Mouse (Mus musculus): ENCODE measurements at regions not wholly inside any gene's neighbourhood (a gene's known extent, or its start where the extent isn't known, plus 50 kb on each side); places are given as distances from the start of the nearest gene placed in this dataset.

DNA sequence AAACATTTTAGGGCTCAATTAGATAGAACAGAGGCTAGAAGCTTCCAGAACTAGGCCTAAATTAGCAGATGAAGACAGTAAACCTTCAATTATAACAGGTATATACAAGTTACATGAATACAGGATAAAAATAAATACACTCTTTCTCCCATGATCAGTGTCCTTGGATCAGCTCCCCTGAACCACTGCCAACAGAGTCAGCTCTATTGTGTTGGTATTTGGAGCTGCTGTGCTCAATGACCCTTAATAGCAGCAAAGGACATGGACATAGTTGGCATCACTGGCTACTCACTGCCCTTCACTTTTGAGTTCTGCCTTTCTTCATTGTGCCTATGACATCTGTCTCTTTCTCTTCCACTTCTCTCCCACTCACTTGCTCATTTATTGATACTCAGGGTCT lies 639.1 kb upstream of the 4921530L21Rik start:
- DNase-seq = no peak

GRCm38 (mm10) chr14:95248859-95249258 lies 632.2 kb upstream of the 4921530L21Rik start:
- DNase-seq = no peak

DNA sequence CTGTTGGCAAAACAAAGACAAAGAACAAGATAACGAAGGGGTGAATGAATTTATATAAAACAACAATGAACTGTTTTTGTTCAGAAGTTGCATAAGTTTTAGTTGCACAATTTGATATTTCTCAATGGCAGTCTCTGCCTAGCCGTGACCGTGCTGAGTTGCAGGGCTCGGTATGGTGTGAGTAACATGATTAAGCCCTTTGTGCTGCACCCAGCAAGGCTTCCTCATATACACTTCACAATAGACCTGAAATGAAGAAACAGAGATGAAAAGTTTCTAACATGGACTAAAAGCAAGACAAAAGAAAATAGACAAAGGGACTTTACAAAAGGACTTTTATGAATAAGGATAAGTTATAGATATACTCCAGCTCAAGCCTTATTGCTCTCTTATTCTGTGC lies 624.9 kb upstream of the 4921530L21Rik start:
- DNase-seq = peak; percentile 4

DNA sequence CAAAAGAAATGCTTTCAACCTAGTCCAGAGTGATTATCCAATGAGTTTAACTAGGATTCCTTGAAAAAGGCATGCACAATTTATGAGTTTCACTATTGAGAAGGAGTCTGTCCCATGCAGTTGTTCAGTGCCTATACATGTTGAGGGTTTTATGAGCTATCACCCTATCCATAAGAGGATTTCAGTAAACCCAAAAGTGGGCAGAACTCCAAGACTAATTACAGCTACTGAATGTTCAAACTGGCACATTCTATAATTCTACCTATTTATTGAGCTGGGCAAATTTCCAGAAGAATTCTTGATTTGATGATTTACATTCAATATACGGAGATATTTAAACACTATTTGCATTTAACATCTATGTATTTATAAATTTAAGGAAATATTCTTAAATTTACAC lies 599.6 kb upstream of the 4921530L21Rik start:
- no peak for DNase-seq

DNA sequence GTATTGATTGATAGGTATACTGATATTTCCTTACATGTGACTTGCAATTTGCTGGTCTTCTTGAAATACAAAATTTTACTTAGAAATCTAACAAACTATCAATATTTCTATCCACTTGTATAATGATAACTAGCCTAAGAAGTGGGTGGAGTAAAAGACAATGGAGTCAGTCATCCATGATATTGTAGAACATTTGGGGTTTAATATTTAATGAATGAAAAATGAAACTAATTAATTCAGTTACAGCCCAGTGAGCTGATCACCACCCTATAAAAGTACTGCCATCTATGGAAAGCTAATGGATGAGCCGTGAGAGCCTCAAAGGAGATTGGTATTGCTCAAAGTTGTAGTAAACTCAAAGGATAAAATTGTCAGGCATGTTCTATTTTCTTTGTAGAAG lies 599.0 kb upstream of the 4921530L21Rik start:
- DNase-seq = no peak

- no peak for DNase-seq
Measured at GRCm38 (mm10) chr14:95314134-95314924, 566.7 kb upstream of the 4921530L21Rik start.

DNA sequence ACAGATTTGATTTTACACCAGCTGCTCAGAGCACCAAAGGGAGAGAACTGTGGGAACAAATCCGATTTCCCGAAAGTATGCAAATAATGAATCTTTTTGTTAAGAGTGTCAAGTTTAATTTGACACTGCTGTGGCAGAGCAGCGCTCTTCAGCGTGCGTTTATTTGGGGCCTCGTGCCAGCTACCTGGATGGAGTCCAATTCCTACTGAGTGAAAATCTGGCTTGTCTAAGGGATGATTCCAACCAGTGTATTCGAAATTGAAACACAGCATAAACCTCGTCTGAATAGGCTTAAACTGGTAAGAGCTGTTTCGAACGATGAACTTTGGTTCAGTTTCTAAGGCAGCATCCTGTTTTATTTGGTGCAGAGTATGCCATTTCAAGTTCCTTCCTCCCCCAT lies 524.1 kb upstream of the 4921530L21Rik start:
- no peak for DNase-seq

All from adrenal gland, adult 8-10 months (tissue).